Mouse (Mus musculus) cerebellum, adult 9-11 months (tissue): ENCODE data around the gene Afdn.
"Not testable (repeated sequence)": the region's sequence is repeated elsewhere in the genome, so short reads cannot be mapped to it uniquely, and the experiment has no call there.

Experiments
- DNase-seq: peaks from one replicate; pipeline ENCODE4 v3.0.0; 2022

Gene Afdn

DNA sequence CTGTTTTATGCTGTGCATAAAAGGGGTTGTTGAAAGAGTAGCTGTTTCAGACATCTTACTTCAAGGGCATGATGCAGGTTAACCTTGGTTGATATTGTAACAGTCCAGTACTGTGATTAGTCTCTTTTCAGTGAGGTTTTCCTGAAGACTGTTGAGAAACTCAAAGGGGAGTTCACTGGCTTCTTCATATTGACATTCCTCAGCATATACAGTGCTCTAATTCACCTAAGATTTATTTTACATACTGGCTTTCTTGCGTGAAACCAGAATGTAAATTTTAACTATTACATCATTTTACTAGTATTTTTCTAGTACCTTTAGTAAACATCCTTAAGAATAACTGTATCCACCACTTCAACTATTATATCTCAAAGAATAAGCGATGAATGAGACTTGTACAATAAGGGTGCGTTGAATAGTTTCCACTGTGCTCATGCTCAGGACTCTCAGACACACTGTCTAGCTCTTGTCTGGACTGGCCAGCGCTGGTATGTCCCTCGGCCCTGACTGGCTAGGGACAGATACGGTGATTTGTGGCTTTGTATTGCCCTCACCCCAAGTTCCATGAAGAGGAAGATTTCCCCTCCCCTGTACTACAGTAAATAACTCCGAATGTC, 129.6 kb downstream of the Afdn start:
- DNase-seq = no peak

DNA sequence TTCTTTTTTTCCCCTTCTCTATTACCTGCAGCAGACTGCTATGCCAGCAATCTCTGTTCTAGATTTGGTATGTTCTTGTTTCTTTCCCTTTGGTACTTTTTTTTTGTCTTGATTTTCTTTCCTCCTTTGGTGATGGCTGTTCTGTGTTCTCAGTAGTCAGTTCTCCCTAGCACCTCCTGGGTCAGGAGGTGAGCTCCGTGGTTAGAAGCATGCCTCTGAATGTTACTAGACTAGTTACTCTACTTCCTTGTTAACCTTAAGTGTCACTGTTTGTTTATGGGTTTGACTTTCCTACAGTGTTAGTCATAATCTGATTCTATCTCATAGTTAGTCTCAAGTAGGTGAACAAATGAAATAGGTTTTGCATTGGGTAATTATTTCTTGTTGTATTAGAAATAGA, 130.6 kb downstream of the Afdn start:
- DNase-seq = no peak

DNA sequence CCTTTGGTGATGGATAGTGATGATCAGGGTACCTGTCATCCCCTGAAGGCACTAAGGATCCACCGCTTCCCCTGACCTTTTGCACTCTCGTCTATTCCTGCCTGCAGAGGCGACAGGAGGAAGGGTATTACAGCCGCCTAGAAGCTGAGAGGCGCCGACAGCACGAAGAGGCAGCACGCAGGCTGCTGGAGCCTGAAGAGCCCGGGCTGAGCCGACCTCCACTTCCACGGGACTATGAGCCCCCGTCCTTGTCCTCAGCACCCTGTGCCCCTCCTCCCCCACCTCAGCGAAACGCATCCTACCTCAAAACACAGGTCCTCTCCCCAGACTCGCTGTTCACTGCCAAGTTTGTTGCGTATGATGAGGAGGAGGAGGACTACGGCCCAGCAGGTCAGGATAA, 138.5 kb downstream of the Afdn start:
- no peak for DNase-seq

DNA sequence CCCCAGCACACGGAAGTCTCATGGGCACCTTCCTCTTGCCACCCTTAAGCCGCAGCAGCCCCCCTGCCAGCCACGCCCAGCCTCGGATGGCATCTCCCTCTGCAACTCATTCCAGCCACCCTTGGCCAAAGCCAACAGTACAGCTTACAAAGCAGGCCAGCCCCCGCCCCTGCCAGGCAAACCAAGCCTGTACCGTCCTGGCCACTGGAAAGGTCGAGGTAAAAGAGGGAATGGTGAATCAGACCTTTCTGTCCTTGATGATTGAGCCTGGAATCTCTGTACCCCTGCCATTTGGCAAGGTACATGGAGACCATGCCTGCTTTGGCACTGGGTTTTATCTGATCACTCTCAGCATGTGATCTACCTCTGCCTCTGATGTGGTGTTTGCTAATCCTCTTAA, 138.9 kb downstream of the Afdn start:
- DNase-seq = no peak

DNA sequence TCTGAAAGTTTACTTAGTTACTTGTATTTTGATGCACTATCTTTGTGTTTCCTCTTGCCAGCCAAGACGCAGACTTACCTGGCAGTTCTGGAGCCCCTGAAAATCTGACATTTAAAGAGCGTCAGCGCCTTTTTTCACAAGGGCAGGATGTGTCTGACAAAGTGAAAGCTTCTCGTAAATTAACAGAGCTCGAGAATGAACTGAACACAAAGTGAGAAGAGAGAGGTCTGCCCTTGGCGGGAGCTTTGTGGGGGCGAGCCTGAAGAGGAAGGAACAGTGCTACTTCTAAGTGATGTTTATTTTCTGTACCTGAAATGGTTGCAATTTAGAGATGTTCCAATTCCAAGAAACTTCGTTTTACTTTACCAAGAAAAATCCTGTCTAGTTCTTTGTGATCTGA, 143.5 kb downstream of the Afdn start:
- DNase-seq = no peak

DNA sequence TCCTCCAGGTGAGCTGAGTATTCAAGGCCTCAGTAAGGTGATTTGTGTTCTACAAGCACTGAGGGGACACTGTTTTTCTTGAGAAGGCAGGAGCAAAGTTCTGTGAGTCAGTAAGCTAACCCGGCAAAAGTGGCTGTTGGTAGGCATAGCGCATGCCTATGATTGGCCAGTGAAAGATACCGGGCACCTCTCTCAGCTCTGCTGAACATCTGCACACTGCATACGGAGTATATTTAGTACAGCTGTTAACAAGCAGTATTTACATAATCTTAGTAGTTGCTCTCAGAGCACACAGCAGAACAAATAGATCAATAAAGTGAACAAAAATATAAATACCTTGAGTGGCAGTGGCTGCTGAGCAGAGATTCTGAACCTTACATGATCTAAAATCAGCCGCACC, 146.7 kb downstream of the Afdn start:
- no peak for DNase-seq

DNA sequence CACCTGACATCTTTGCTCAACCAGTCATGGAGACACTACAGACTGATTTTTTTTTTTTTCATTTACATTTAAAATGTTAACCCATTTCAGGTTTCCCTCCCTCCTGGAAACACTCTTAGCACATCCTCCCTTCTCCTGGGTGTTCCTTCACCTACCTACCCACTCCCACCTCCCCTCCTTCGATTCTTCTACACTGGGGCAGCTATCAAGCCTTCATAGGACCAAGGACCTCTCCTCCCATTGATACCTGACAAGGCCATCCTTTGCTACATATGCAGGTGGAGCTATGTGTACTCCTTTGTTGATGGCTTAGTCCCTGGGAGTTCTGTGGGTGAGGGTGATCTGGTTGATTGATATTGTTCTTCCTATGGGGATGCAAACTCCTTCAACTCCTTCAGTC, 147.3 kb downstream of the Afdn start:
- DNase-seq = no peak

DNA sequence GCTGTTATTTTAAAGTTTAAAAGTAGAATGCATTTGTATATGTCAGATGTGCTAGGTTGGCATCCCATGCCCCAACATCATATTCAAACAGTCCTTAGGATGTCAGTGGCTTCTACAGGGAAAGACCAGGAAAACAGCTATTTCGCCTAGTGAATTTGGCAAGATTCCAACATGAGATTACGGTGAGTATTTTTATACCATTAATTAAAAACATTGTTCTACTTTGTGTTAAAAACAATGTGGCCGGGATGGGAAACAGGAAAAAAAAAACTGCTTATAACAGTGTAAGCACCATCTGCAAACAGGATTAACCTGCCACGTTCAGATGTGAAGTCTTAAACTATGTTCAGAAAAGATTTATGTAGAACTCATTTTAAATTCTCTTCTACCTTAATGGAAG, 153.6 kb downstream of the Afdn start:
- no peak for DNase-seq

DNA sequence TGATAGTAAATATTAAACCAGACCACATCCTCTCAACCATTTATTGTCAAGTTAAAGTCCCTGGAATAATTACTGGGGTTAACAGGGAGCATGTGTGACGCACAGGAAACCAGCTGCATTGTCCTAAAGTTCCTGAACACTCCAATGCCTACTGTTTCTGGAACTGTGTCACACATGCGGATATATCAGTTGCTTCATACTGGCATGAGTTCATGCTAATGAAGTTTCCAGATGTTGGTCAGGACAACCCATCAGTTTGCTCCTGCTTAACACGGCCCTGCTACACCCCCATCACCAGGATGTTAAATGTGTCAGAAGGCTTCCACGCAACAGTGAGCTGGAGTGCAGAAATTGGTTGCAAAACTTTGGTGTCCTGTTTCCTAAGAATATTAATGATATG, 154.2 kb downstream of the Afdn start:
- DNase-seq = no peak

DNA sequence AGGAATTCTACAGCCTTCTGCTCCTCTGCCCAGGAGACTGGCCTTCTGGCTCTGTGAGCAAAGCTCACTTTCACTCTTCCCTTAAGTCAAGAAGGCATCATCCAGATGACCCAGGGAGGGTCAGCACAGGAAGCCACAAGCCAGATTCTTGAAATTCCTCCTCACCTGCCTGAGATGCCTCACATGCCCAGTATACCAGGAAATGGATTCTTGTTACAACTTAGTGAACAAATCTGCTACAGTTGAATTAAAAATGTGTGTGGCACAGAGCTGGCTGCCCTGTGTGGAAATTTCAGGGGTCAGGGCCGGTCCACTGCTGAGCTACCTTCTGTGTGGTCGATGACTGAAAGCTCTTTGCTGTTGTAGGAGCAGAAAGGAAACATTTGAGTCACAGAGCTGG, 160.4 kb downstream of the Afdn start:
- DNase-seq = no peak

DNA sequence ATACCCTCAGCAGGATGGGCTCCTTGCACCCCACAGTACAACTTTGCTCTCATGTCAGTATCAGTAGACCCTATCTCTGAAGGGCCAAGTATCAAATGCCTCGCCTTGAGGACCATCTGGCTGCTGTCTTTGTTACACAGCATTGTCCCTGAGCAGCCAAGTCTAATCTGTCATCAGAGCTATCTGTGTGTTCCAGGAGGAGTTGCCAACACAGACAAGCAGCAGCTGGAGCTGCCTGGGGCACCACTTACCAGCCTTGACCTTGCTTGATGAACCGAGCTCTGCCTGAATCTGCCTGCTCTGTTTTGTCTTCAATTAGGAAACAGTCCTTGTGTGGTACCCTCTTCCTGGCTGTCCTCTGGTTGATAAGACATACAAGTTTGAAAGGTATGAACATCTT, 163.1 kb downstream of the Afdn start:
- DNase-seq = no peak

DNA sequence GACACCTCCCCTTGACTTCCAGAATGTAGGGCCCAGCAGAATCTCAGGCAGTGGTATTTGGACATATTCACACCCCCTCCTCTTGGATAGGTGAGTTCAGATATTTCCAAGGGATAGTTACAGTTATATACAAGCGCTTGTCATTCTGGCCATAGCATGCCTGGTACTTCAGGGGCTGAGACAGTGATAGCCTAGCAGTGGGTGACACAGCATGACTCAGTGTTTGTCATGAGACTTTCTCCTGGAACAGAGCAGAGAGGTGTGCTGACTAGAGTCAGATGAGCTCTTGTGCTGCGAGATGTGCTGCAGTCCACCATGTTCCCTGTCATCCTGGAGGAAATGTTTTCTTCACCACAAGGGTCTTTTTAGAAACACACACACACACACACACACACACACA, 164.2 kb downstream of the Afdn start:
- DNase-seq = no peak

DNA sequence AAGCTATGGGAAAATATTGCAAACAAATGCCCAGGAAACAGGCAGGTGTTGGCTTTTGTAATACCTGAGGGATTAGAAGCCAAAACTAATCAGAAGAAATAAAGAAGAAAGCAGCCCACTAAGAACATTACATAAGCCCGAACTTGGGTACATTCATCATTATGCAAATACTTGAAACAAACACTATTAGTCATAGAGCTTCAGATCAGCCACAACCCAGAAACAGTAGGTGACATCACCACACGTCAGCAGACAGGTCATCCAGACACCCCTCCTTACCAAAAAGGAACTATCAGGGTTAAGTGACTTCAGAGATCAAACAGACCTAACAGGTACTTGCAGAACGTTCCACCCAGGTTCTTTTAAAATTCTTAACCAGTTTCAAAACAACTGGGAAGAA, 165.6 kb downstream of the Afdn start:
- no peak for DNase-seq

DNA sequence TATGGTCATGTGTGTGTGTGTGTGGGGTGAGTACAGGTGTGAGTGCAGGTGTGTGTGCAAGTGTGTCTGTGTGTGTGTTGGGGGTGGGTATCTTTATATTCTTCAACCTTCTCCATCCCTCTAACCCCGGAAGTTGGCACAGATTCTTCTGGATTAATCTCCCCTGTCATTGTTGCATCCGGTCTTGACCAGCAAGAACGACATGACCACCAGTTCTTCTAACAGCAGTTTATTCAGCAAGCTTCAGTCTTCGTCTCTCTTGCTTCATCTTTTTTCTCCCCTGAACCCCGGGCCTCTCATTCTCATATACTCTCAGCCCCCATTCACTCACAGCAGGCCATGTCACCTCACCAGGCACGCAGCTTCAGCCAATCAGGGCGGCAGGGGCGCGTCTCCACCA, 170.1 kb downstream of the Afdn start:
- DNase-seq = no peak

DNA sequence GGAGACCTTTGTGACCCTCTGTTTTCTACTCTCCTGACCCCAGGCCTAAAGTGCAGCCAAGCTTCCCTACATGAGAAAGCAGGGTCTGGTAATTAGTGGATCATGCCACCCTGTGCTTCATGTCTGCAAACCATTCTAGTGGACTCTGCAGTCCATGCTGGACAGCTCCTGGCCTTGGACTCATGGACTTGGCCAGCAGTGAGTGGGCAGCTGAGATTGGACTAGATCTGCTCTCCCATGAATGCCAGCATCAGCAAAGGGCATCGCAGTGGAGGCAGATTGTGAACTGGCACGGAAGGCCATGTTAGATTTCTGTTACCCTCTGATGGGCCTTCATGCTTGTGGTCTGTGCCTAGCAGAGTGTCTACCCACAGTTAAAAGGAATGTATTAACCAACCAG, 175.0 kb downstream of the Afdn start:
- not testable (repeated sequence) for DNase-seq

DNA sequence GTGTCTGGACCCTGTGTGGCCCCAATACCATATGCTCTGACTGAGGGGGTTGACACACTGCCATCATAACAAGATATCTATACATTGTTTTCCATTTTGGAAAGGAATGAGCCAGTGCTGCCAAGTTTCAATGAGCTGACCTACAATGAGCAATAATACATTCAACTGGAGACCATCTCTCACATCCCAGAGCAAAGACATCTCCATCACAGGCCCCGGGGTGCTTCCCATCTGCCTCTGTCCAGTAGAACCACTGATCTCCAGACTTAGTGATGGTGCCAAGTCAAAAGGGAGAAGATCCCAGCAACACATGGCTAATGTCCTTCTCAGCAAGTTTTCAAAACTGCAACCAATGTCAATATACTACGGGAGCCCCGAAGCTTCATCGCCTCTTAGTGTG, 177.4 kb downstream of the Afdn start:
- no peak for DNase-seq

DNA sequence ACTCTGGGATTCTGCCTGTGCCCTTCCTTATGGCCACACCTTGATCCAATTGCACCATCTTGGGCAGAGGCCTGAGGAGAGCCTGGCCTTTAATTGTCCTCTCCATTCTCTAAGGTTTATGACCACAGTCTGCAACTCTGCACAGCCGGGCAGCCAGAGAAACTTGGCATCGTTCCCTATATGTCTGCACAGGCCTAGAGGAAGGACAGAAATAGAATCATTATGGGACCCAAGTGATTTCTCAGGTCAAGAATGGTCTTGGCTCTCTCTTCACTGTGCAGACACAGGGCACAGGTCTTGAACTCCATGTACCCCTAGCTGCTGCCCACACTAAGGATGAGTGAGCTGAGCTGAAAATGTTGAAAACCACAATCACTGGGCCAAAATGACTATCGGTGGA, 178.3 kb downstream of the Afdn start:
- no peak for DNase-seq

DNA sequence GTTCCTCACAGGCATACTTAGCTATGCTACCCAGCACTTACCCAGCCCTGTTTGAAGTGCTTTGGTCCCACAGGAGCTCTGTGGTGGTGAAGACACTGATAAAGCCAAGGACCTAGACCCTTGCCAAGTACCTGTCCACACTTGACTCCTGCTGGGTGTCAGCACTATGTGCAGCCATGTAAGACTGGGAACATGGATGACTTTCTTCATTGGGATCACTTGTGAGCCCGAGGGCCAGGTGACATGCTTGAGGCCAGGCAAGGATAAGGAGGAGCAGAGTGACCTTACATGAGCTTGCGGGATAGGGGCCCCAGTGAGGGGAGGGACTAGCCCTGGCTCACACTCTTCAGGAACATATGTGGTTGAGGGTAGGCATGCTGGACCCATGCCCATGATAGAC, 178.9 kb downstream of the Afdn start:
- not testable (repeated sequence) for DNase-seq

DNA sequence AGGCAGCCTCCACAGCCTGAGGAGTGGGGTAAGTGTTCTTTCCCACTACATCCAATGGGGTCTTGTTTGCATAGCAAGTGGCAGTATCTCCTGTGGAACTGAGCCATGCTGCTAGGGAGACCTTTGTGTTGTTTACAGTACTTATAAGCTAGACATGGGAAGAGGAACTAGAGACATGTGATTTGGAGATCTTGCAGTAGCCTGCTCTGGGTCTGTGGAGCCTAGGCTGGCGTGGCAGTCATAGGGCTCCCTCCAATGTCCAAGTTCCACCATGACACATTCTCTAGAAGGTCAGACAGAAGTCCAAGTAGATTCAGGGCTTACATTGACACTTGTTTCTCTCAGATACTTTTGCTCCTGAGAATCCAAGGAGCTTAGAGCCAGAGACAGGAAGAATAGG, 180.1 kb downstream of the Afdn start:
- no peak for DNase-seq

DNA sequence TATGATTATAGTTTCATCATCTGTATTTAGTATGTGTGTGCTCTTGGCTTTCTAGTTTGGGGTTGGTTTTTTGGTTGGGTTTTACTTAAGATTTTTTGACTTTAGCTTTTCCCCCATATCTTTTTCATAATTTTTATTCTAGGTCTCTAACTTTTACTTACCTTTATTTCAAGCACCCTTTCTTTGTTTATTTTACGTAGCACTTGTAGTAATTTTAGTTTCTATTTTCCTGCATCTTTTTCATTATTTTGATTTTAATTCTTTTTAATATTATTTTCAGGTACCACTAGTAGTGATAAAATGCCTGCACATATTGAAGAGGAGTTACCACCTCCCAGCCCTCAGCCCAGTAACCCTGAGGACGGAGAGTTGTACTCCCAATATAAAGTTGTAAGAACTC, 187.7 kb downstream of the Afdn start, which contains the start of gene Gm7168:
Gene Gm7168 (plus strand): TSS at position 301 of the 400 bp plus-strand sequence.
- DNase-seq = not testable (repeated sequence)

DNA sequence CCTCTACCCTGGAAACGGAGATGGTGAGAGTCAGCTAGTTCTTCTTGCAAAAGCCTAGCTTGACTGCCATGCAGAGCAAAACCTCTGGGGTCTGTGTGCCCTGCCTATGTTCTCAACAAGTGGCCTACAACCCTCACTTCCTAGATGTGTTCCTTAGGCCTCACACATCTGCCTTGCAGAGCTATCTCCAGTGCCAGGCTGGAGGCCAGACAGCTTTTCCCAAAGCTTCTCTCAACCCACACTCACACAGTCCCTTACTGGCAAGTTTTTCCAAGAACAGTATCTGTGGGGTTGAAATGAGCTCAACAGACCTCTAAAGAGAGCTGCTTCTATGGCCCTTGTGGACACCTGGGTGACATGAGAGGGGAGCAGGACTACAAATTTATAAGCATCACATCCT, 191.2 kb downstream of the Afdn start:
- DNase-seq = not testable (repeated sequence)
